Mouse (Mus musculus): Measurements from ENCODE around the gene Tpk1.

- TF ChIP-seq POLR2A (IDR thresholded peaks at IDR 0.05; ENCODE audit: low read depth, low read length) (no peak), CTCF (IDR thresholded peaks at IDR 0.05; ENCODE audit: extremely low read depth, insufficient read length, insufficient replicate concordance, low read depth, low read length) (no peak)
Measured at GRCm38 (mm10) chr6:43343006-43343405, 323.1 kb downstream of the Tpk1 start.
